12 mouse cellular contexts compared by ENCODE assay signal in genomic region chr15:51071132-51071656, GRCm38 (mm10).
DNase-seq lines count a peak whose midpoint lies in the region; ATAC-seq lines count a peak whose summit lies in the region.
"Had no signal": no experiment of that assay in that cellular context is flagged by ENCODE, and none has a peak within 500 bp of the region (broad histone marks: within the 10 kb centered on the region; RNA-seq: fewer than 3 reads in every experiment).

No protein-coding gene starts in this region.

- 79% methylated on average over 10 of the region's 10 CpGs for WGBS in neural tube, embryonic 11.5 days
- WGBS in forebrain, embryonic 14.5 days: 33% methylated on average over 10 of the region's 10 CpGs

- H3K27ac ChIP-seq in neural tube, embryonic 11.5 days (ENCODE audit: low read depth, low read length): no peak overlapping the region
- no peak overlapping the region for H3K27ac ChIP-seq in forebrain, embryonic 14.5 days (ENCODE audit: low read depth, low read length)
- H3K27ac ChIP-seq: limb, embryonic 13.5 days had no signal

- DNase-seq in frontal cortex, postnatal 14 days (ENCODE audit: low spot score in 2 of 2): no peak
- peak; percentile 14 for DNase-seq in neural tube, embryonic 11.5 days (ENCODE audit: low spot score)
- DNase-seq in neural tube, embryonic 10.5 days (ENCODE audit: extremely low spot score, low spot score): no peak
- DNase-seq in forebrain, embryonic 14.5 days (ENCODE audit: low spot score): peak; percentile 36
- DNase-seq in testis, postnatal 10 days (ENCODE audit: low spot score): peak; percentile 41
- DNase-seq: heart, postnatal 36 days; thymus, postnatal 4 days had no signal

- no peaks in the 10 kb centered on the region for H3K36me3 ChIP-seq in neural tube, embryonic 11.5 days (ENCODE audit: control insufficient read depth, insufficient read depth, low read length)
- H3K36me3 ChIP-seq in forebrain, embryonic 14.5 days (ENCODE audit: control insufficient read depth, insufficient read depth, low read length): no peaks in the 10 kb centered on the region
- H3K36me3 ChIP-seq: limb, embryonic 13.5 days had no signal

- H3K9ac ChIP-seq in neural tube, embryonic 11.5 days (ENCODE audit: low read length): no peak overlapping the region
- no peak overlapping the region for H3K9ac ChIP-seq in forebrain, embryonic 14.5 days (ENCODE audit: low read length)
- H3K9ac ChIP-seq: limb, embryonic 13.5 days had no signal

- H3K4me2 ChIP-seq in neural tube, embryonic 11.5 days (ENCODE audit: low read depth): no peak overlapping the region
- peak overlapping the region; percentile 20 for H3K4me2 ChIP-seq in forebrain, embryonic 14.5 days (ENCODE audit: low read length)
- H3K4me2 ChIP-seq: limb, embryonic 13.5 days had no signal

- H3K4me1 ChIP-seq in neural tube, embryonic 11.5 days (ENCODE audit: control insufficient read depth, insufficient read depth, low read length): no peaks in the 10 kb centered on the region
- 0 out of 2 replicates have a peak, but pooled peaks cover 2% of the 10 kb centered on the region for H3K4me1 ChIP-seq in forebrain, embryonic 14.5 days (ENCODE audit: control insufficient read depth, insufficient read depth, low read length)

- no peak overlapping the region for H3K4me3 ChIP-seq in neural tube, embryonic 11.5 days (ENCODE audit: low read depth, low read length)
- H3K4me3 ChIP-seq in forebrain, embryonic 14.5 days (ENCODE audit: low read depth, low read length): no peak overlapping the region
- H3K4me3 ChIP-seq: limb, embryonic 13.5 days had no signal

- 0 out of 2 replicates have a peak, but pooled peaks have one; percentile 50 for ATAC-seq in frontal cortex, adult (ENCODE audit: low TSS enrichment)
- no peak for ATAC-seq in neural tube, embryonic 11.5 days (ENCODE audit: insufficient read depth, low FRiP score, low TSS enrichment)
- ATAC-seq in forebrain, embryonic 14.5 days: peak; percentile 60; the same call in 1 of the 2 replicates
- ATAC-seq in granulocyte monocyte progenitor cell, adult 5-6 weeks (replicated peaks; ENCODE audit: poor library complexity, severe bottlenecking): no peak
- no peak for ATAC-seq in erythroid progenitor cell, adult 5-6 weeks (replicated peaks; ENCODE audit: low FRiP score, poor library complexity, severe bottlenecking)
- ATAC-seq: midbrain, embryonic 16.5 days had no signal

- H3K27me3 ChIP-seq in neural tube, embryonic 11.5 days (ENCODE audit: control insufficient read depth, insufficient read depth, low read length): no peaks in the 10 kb centered on the region
- no peaks in the 10 kb centered on the region for H3K27me3 ChIP-seq in forebrain, embryonic 14.5 days (replicated peaks; ENCODE audit: control insufficient read depth, insufficient read depth, low read length)
- H3K27me3 ChIP-seq: limb, embryonic 13.5 days had no signal

- no peaks in the 10 kb centered on the region for H3K9me3 ChIP-seq in neural tube, embryonic 11.5 days (ENCODE audit: control insufficient read depth, low read length)
- no peaks in the 10 kb centered on the region for H3K9me3 ChIP-seq in forebrain, embryonic 14.5 days (replicated peaks; ENCODE audit: control insufficient read depth, low read length)
- H3K9me3 ChIP-seq: limb, embryonic 13.5 days had no signal

Comparison
In these comparisons a context has a peak if more than half of its experiments do, and no peak if none do; other contexts are left out.
1. DNase-seq: peak in neural tube, embryonic 11.5 days (single experiment), forebrain, embryonic 14.5 days (single experiment) and testis, postnatal 10 days (single experiment); none in frontal cortex, postnatal 14 days (0 of 2) and neural tube, embryonic 10.5 days (single experiment).
2. ATAC-seq: peak in frontal cortex, adult (single experiment) and forebrain, embryonic 14.5 days (single experiment); none in neural tube, embryonic 11.5 days (single experiment), granulocyte monocyte progenitor cell, adult 5-6 weeks (single experiment) and erythroid progenitor cell, adult 5-6 weeks (single experiment).